Mouse (Mus musculus) NIH3T3 (cell line): Measurements from ENCODE around the gene Trpm4.
A peak's percentile ranks its signal among the peaks of the same experiment; 100 is the strongest.

Experiments used
- DNase-seq: peaks from one replicate; pipeline ENCODE4 v3.0.0-alpha.2; 2012; ENCODE audit warnings: low read depth

Gene Trpm4

GRCm38 (mm10) chr7:45312023-45312422 is 21.6 kb downstream of the Trpm4 start:
- no peak for DNase-seq

- DNase-seq, result peak; percentile 72
Observed at GRCm38 (mm10) chr7:45309455-45309854, 24.1 kb downstream of the Trpm4 start.

GRCm38 (mm10) chr7:45308551-45309240 is 24.9 kb downstream of the Trpm4 start:
- DNase-seq, result no peak

- DNase-seq, result peak; percentile 58
Observed at GRCm38 (mm10) chr7:45305275-45305674, 28.3 kb downstream of the Trpm4 start.

GRCm38 (mm10) chr7:45304869-45305268 is 28.7 kb downstream of the Trpm4 start:
- DNase-seq, result no peak

GRCm38 (mm10) chr7:45302626-45303025 is 31.0 kb downstream of the Trpm4 start:
- peak; percentile 38 for DNase-seq

GRCm38 (mm10) chr7:45300270-45300669 is 33.3 kb downstream of the Trpm4 start:
- DNase-seq, result peak; percentile 81

- peak; percentile 88 for DNase-seq
Observed at GRCm38 (mm10) chr7:45299752-45300151, 33.8 kb downstream of the Trpm4 start.

GRCm38 (mm10) chr7:45297563-45297962 is 36.0 kb downstream of the Trpm4 start:
- DNase-seq, result no peak

GRCm38 (mm10) chr7:45296626-45297025 is 37.0 kb downstream of the Trpm4 start:
- no peak for DNase-seq

GRCm38 (mm10) chr7:45286486-45286885 is 47.1 kb downstream of the Trpm4 start:
- DNase-seq, result no peak

- DNase-seq, result peak; percentile 73
Observed at GRCm38 (mm10) chr7:45277136-45277760, 56.3 kb downstream of the Trpm4 start, which contains the start of gene Slc6a21. Gene Slc6a21, plus strand, starts transcription at chr7:45277513.

GRCm38 (mm10) chr7:45273672-45274071 is 59.9 kb downstream of the Trpm4 start:
- no peak for DNase-seq

- no peak for DNase-seq
Observed at GRCm38 (mm10) chr7:45272786-45273412, 60.7 kb downstream of the Trpm4 start.

GRCm38 (mm10) chr7:45265518-45265917 is 68.1 kb downstream of the Trpm4 start:
- DNase-seq, result no peak

GRCm38 (mm10) chr7:45264348-45264747 is 69.2 kb downstream of the Trpm4 start:
- DNase-seq, result no peak

GRCm38 (mm10) chr7:45263006-45263607 is 70.5 kb downstream of the Trpm4 start:
- no peak for DNase-seq

- peak; percentile 38 for DNase-seq
Observed at GRCm38 (mm10) chr7:45262266-45262665, 71.3 kb downstream of the Trpm4 start.

GRCm38 (mm10) chr7:45259281-45259680 is 74.3 kb downstream of the Trpm4 start:
- DNase-seq, result no peak

- DNase-seq, result no peak
Observed at GRCm38 (mm10) chr7:45257063-45257840, 76.3 kb downstream of the Trpm4 start.

- peak; percentile 60 for DNase-seq
Observed at GRCm38 (mm10) chr7:45255822-45256221, 77.8 kb downstream of the Trpm4 start.

- no peak for DNase-seq
Observed at GRCm38 (mm10) chr7:45253806-45254205, 79.8 kb downstream of the Trpm4 start.
